Mouse (Mus musculus): ENCODE data around the gene Tmem174. TPM values are rescaled to one million over a fixed set of nuclear protein-coding genes. Genes with fewer than 3 reads are reported as not detected.

Tmem174 gene
- polyA plus RNA-seq (2015; fragmentation: Illumina TruSeq; extraction: RNeasy Lipid Tissue Mini Kit (QIAGEN cat#74804); ENCODE audit: insufficient read depth, low replicate concordance) = not detected

GRCm38 (mm10) chr13:98637145-98637544, at the start of gene Tmem174:
TSS of gene Tmem174 (minus strand) at chr13:98637410.

Other genes starting within 250 kb of the Tmem174 start
- 0.61 TPM for gene Gm10320, start 145.4 kb downstream of the Tmem174 start, polyA plus RNA-seq (2015; fragmentation: Illumina TruSeq; extraction: RNeasy Lipid Tissue Mini Kit (QIAGEN cat#74804); ENCODE audit: insufficient read depth, low replicate concordance)
- gene Tmem171, start 57.4 kb upstream of the Tmem174 start, polyA plus RNA-seq (2015; fragmentation: Illumina TruSeq; extraction: RNeasy Lipid Tissue Mini Kit (QIAGEN cat#74804); ENCODE audit: insufficient read depth, low replicate concordance) = not detected
- 89.4 TPM for gene Fcho2, start 178.0 kb upstream of the Tmem174 start, polyA plus RNA-seq (2015; fragmentation: Illumina TruSeq; extraction: RNeasy Lipid Tissue Mini Kit (QIAGEN cat#74804); ENCODE audit: insufficient read depth, low replicate concordance)